Comparison of ENCODE assay signal across 8 mouse cellular contexts in genomic region chr15:81465901-81466737, GRCm38 (mm10). TPM values are rescaled to one million over a fixed set of nuclear protein-coding genes. Genes with fewer than 3 reads are reported as not detected.
DNase-seq lines count a peak whose midpoint lies in the region; ATAC-seq and TF ChIP-seq lines count a peak whose summit lies in the region.

Gene Rbx1 (plus strand): TSS chr15:81466296.

- in situ Hi-C loops in Patski (cut with MboI; ENCODE audit: low pct_unique_long_range_greater_than_20kb): no loop called here

- peak within 1 kb of the TSS; percentile 68 for H3K9ac ChIP-seq in hindbrain, embryonic 14.5 days

- no peaks in the 10 kb centered on the region for H3K27me3 ChIP-seq in Patski
- no peaks in the 10 kb centered on the region for H3K27me3 ChIP-seq in hindbrain, embryonic 14.5 days (ENCODE audit: control insufficient read depth, insufficient read depth, low read length)

- peak; percentile 88 for ATAC-seq in Patski
- ATAC-seq in hindbrain, embryonic 14.5 days (ENCODE audit: low FRiP score): peak; percentile 99

- DNase-seq in Patski (ENCODE audit: low read depth, low spot score): peak; percentile 89
- DNase-seq in cerebellum, postnatal 14 days: peak; percentile 99
- peak; percentile 97 to 98 for DNase-seq in frontal cortex, postnatal 25 days (ENCODE audit: low spot score in 2 of 2)
- DNase-seq in hindbrain, embryonic 14.5 days (ENCODE audit: low spot score): peak; percentile 98
- DNase-seq in layer of hippocampus, postnatal 36 days: peak; percentile 99
- DNase-seq in lung, postnatal 36 days: peak; percentile 98
- peak; percentile 99 for DNase-seq in retina, postnatal 1 day
- DNase-seq in urinary bladder, adult 18-20 months (ENCODE audit: low spot score in 2 of 2): peak; percentile 98 to 99

- peaks cover 19% of the 10 kb centered on the region for H3K4me1 ChIP-seq in hindbrain, embryonic 14.5 days (replicated peaks; ENCODE audit: control insufficient read depth, insufficient read depth, low read length)

- 1% methylated on average over 59 of the region's 62 CpGs for WGBS in hindbrain, embryonic 14.5 days

- peak within 1 kb of the TSS; percentile 47 for H3K4me3 ChIP-seq in hindbrain, embryonic 14.5 days (replicated peaks; ENCODE audit: low read length)

- POLR2A ChIA-PET in Patski (lab: Charles Lee): interaction anchor here (0.7 to 1.0 kb wide), 3 partner anchors 23 to 199 kb away, joined by 3 to 4 read pairs (median 3); no protein-coding TSS in a partner anchor

- H3K9me3 ChIP-seq in hindbrain, embryonic 14.5 days (ENCODE audit: control insufficient read depth, low read length): 0 out of 2 replicates have a peak, but pooled peaks cover 3% of the 10 kb centered on the region

- peak within 1 kb of the TSS; percentile 85 for H3K27ac ChIP-seq in hindbrain, embryonic 14.5 days

- CTCF ChIA-PET in Patski (lab: Charles Lee): no interaction called here

- TF ChIP-seq CTCF in Patski (IDR thresholded peaks at IDR 0.05): no peak

- peaks cover 17% of the 10 kb centered on the region for H3K36me3 ChIP-seq in hindbrain, embryonic 14.5 days (replicated peaks; ENCODE audit: control insufficient read depth, insufficient read depth)

- peak within 1 kb of the TSS; percentile 72 for H3K4me2 ChIP-seq in hindbrain, embryonic 14.5 days (replicated peaks)

RNA-seq across cellular contexts. Expression of gene Rbx1, which starts in this region (rescaled TPM):
- 157 TPM for polyA plus RNA-seq in Patski (2021)
- 452 and 483 TPM in 2 replicates for polyA plus RNA-seq in hindbrain, embryonic 14.5 days (2014; fragmentation: Nextera tagmentation; extraction: Ambion mirVana)
- 100 to 1,000 TPM; 137 TPM for total RNA-seq in layer of hippocampus, postnatal 36 days (2021)

Comparison
In these comparisons a context has a peak if more than half of its experiments do, and no peak if none do; other contexts are left out.
1. Peak in every context shown above with its lines: DNase-seq, ATAC-seq, H3K4me3 ChIP-seq and H3K27ac ChIP-seq.